Mouse (Mus musculus): Measurements from ENCODE around the gene Rbm20. TPM values are rescaled to one million over a fixed set of nuclear protein-coding genes. Genes with fewer than 3 reads are reported as not detected.

The Rbm20 gene
- total and polyA plus RNA-seq, 3 experiments, result 143 to 231 (median 194) TPM

DNA sequence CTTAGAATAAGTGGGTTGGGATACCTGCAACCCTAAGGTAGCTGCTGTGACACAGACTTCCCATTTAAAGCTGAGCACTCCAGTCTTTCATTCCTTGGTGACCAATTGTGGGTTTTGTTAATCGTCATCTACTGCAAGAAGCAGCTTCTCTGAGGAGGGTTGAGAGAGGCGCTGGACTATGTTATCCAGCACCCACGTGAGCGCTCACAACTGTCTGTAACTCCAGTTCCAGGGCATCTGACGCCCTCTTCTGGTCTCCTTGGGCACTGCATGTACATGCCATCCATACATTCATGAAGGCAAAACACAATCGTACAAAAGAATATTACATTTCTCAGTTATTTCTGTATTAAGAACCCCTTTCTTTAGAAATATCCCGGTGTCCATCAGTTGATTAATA lies 75.9 kb downstream of the Rbm20 start:
- Histone ChIP-seq H3K9ac (ENCODE audit: low read depth, low read length) (no peak overlapping the region), H3K4me3 (no peak overlapping the region), H3K4me1 (ENCODE audit: control insufficient read depth, insufficient read depth, low read length) (peaks cover 12% of the 10 kb centered on the region), H3K27ac (peak overlapping the region; percentile 84), H3K27me3 (ENCODE audit: control insufficient read depth, insufficient read depth, low read length) (no peaks in the 10 kb centered on the region), H3K36me3 (ENCODE audit: control insufficient read depth, insufficient read depth, low read length) (peaks cover 3% of the 10 kb centered on the region; the same call in 1 of the 2 replicates), H3K79me2 (replicated peaks; ENCODE audit: control insufficient read depth, insufficient read depth, low read length) (no peaks in the 10 kb centered on the region; the same call in 1 of the 2 replicates)
- no peak for DNase-seq
- TF ChIP-seq CTCF (IDR thresholded peaks at IDR 0.05), result peak; percentile 53
- no peak for TF ChIP-seq POLR2A (IDR thresholded peaks at IDR 0.05; ENCODE audit: insufficient read depth, low read depth, low read length)
- intact Hi-C loops (cut with DNase I), result loop anchor here (5.0 to 10.0 kb wide), 2 partner anchors 36 to 78 kb away; partner anchors contain the start of gene Rbm20
- 52% methylated on average over 7 of the region's 7 CpGs for WGBS

- H3K36me3 ChIP-seq (ENCODE audit: control insufficient read depth, insufficient read depth, low read length), result peaks cover 6% of the 10 kb centered on the region; the same call in 1 of the 2 replicates
- no peaks in the 10 kb centered on the region for H3K27me3 ChIP-seq (ENCODE audit: control insufficient read depth, insufficient read depth, low read length)
- no peaks in the 10 kb centered on the region for H3K79me2 ChIP-seq (replicated peaks; ENCODE audit: control insufficient read depth, insufficient read depth, low read length)
- peak overlapping the region; percentile 64 for H3K27ac ChIP-seq
- no peak overlapping the region for H3K4me3 ChIP-seq
- 20% methylated on average over 7 of the region's 7 CpGs for WGBS
- intact Hi-C loops (cut with DNase I), result loop anchor here (5.0 to 10.0 kb wide), 2 partner anchors 37 to 80 kb away; partner anchors contain the start of gene Rbm20
- peaks cover 14% of the 10 kb centered on the region for H3K4me1 ChIP-seq (ENCODE audit: control insufficient read depth, insufficient read depth, low read length)
- TF ChIP-seq EP300 (IDR thresholded peaks at IDR 0.05; ENCODE audit: insufficient read depth, low read depth, low read length) (peak; percentile 78; the same call in 1 of the 2 replicates), POLR2A (IDR thresholded peaks at IDR 0.05; ENCODE audit: insufficient read depth, low read depth, low read length) (no peak), CTCF (IDR thresholded peaks at IDR 0.05) (no peak)
- peak in 1 of 2 experiments; percentile 64 for DNase-seq
- no peak overlapping the region for H3K9ac ChIP-seq (ENCODE audit: low read depth, low read length)
These were observed 77.3 kb downstream of the Rbm20 start for GRCm38 (mm10) chr19:53754421-53754830.

DNA sequence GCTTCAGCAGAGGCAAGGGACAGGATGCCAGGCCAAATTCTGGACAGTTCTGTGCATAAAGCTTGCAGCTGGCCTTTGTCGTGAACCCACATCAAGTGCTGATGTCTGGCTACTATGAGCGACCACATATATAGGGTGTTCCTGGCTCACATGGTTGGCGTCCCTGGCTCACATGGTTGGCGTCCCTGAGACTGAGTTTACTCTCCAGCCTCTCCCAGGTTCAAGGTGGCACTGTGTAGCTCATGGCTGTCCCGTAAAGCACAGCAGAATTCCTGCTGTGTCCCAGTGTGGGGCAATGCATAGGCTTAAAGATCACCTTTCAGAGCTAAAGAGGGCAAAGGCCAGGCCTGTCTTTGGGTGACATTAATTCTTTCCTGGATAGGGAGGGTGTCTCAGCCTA lies 78.2 kb downstream of the Rbm20 start:
- intact Hi-C loops (cut with DNase I), result loop anchor here (10.0 kb wide), 1 partner anchor 81 kb away; the partner anchor contains the start of gene Rbm20
- TF ChIP-seq EP300 (IDR thresholded peaks at IDR 0.05; ENCODE audit: insufficient read depth, low read depth, low read length) (no peak), CTCF (IDR thresholded peaks at IDR 0.05) (no peak), POLR2A (IDR thresholded peaks at IDR 0.05; ENCODE audit: insufficient read depth, low read depth, low read length) (no peak)
- Histone ChIP-seq H3K9ac (ENCODE audit: low read depth, low read length) (no peak overlapping the region), H3K36me3 (ENCODE audit: control insufficient read depth, insufficient read depth, low read length) (peaks cover 6% of the 10 kb centered on the region; the same call in 1 of the 2 replicates), H3K4me1 (ENCODE audit: control insufficient read depth, insufficient read depth, low read length) (peaks cover 14% of the 10 kb centered on the region), H3K4me3 (no peak overlapping the region), H3K79me2 (replicated peaks; ENCODE audit: control insufficient read depth, insufficient read depth, low read length) (no peaks in the 10 kb centered on the region), H3K27ac (peak overlapping the region; percentile 64), H3K27me3 (ENCODE audit: control insufficient read depth, insufficient read depth, low read length) (no peaks in the 10 kb centered on the region)
- DNase-seq, result peak in 1 of 2 experiments; percentile 4
- WGBS, result 59% methylated on average over 5 of the region's 5 CpGs

DNA sequence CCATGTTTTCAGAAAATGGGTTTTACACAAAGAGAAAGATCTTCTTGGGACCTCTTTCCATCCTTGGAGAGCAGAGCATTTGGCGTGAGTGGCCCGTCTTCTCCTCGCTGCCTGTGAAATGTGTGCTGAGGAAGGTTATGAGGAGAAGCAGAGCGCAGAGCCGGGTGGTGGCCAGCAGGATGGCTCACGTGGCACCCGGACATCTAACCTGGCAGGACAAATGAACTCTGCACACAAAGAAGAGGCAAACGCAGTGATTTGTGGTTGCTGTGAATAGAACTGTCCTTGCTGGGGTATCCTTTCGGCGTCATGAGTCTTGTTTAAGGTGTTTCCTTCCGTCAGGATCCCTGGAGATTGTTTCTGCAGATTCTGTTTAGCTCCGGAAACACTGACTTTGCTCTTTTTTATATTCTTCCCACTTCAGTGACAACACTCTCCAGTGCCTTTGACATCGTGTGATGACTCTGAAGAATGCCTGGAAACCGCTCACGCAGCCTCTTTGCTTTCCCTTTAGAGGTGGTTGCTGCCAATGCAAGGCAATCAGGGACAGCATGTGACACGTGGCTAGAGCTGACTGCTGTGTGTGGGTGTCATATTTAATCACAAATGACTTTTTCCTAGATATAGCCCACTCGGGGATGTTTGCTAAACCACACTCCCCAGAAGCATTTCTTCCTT lies 80.5 kb downstream of the Rbm20 start:
- H3K4me1 ChIP-seq (ENCODE audit: control insufficient read depth, insufficient read depth, low read length), result peaks cover 14% of the 10 kb centered on the region

GRCm38 (mm10) chr19:53758881-53759418 lies 81.8 kb downstream of the Rbm20 start:
- TF ChIP-seq CTCF (IDR thresholded peaks at IDR 0.05) (no peak), POLR2A (IDR thresholded peaks at IDR 0.05; ENCODE audit: insufficient read depth, low read depth, low read length) (no peak), EP300 (IDR thresholded peaks at IDR 0.05; ENCODE audit: insufficient read depth, low read depth, low read length) (no peak)
- Histone ChIP-seq H3K36me3 (ENCODE audit: control insufficient read depth, insufficient read depth, low read length) (peaks cover 3% of the 10 kb centered on the region; the same call in 1 of the 2 replicates), H3K4me1 (ENCODE audit: control insufficient read depth, insufficient read depth, low read length) (peaks cover 11% of the 10 kb centered on the region), H3K27me3 (ENCODE audit: control insufficient read depth, insufficient read depth, low read length) (no peaks in the 10 kb centered on the region), H3K79me2 (replicated peaks; ENCODE audit: control insufficient read depth, insufficient read depth, low read length) (no peaks in the 10 kb centered on the region), H3K4me3 (no peak overlapping the region), H3K9ac (ENCODE audit: low read depth, low read length) (no peak overlapping the region), H3K27ac (0 out of 2 replicates have a peak overlapping the region, but pooled peaks have one; percentile 1)
- intact Hi-C loops (cut with DNase I), result loop anchor here (10.0 kb wide), 1 partner anchor 84 kb away; the partner anchor contains the start of gene Rbm20
- DNase-seq, result no peak
- 65% methylated on average over 2 of the region's 2 CpGs for WGBS

More for the DNA sequence above, 80.5 kb downstream of the Rbm20 start:
- H3K36me3 ChIP-seq (ENCODE audit: control insufficient read depth, insufficient read depth, low read length), result peaks cover 6% of the 10 kb centered on the region; the same call in 1 of the 2 replicates
- H3K79me2 ChIP-seq (replicated peaks; ENCODE audit: control insufficient read depth, insufficient read depth, low read length), result no peaks in the 10 kb centered on the region
- H3K4me3 ChIP-seq, result no peak overlapping the region
- peak in 1 of 2 experiments; percentile 58 for DNase-seq
- peak overlapping the region; percentile 72 for H3K27ac ChIP-seq
- TF ChIP-seq EP300 (IDR thresholded peaks at IDR 0.05; ENCODE audit: insufficient read depth, low read depth, low read length) (peak; percentile 58; the same call in 1 of the 2 replicates), CTCF (IDR thresholded peaks at IDR 0.05) (no peak), POLR2A (IDR thresholded peaks at IDR 0.05; ENCODE audit: insufficient read depth, low read depth, low read length) (no peak)
- no peak overlapping the region for H3K9ac ChIP-seq (ENCODE audit: low read depth, low read length)
- 43% methylated on average over 17 of the region's 17 CpGs for WGBS
- H3K27me3 ChIP-seq (ENCODE audit: control insufficient read depth, insufficient read depth, low read length), result no peaks in the 10 kb centered on the region
- intact Hi-C loops (cut with DNase I), result loop anchor here (10.0 kb wide), 1 partner anchor 83 kb away; the partner anchor contains the start of gene Rbm20

Data from heart, adult 2 months (tissue).